Mouse (Mus musculus): Measurements from ENCODE around the gene Xpo6. TPM values are rescaled to one million over a fixed set of nuclear protein-coding genes. Genes with fewer than 3 reads are reported as not detected.

The Xpo6 gene
- polyA plus RNA-seq, 1 experiment = 126 TPM

DNA sequence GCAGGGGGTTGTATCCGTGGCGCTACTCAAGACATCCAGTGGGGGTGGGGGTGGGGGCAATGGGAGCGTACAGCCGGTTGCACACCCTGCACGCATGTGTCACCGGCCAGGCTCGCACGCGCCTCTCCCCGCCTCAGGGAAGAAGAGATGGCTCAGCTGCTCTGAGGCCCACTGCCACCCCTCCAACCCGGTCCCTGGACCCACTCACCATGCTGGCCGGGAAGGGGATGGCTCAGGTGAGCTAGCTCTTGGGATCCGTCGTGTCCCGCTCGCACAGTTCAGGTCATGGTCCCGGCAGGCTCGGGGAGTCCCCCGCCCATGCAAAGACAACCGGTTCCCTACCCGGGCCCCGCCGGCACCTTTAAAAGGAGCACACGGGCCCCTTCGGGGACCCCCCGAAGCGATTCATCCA is 604 bp downstream of the Xpo6 start:
- DNase-seq (ENCODE audit: low read depth, low spot score) = no peak
- under 1% methylated on average over 27 of the region's 27 CpGs for WGBS

DNA sequence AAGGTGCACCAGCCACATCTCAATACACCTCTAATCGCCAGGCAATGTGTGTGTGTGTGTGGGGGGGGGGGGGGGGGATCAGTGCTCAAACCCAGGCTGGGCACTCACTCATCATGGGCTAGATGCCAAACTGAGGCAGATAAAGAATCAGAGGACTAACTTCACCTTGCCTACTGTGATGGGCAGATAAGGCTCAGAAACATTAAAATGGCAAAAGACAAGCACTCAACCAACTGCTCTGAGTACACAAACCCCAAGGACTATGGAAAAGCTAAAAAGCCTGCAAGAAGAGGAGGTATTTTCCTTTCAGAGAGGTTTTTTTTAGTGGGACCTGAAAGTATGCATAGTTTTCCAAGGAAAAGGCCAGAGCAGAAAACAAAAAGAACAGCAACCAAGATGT is 1.4 kb downstream of the Xpo6 start:
- DNase-seq (ENCODE audit: low read depth, low spot score) = no peak
- 14% methylated on average over 1 of the region's 1 CpGs for WGBS

DNA sequence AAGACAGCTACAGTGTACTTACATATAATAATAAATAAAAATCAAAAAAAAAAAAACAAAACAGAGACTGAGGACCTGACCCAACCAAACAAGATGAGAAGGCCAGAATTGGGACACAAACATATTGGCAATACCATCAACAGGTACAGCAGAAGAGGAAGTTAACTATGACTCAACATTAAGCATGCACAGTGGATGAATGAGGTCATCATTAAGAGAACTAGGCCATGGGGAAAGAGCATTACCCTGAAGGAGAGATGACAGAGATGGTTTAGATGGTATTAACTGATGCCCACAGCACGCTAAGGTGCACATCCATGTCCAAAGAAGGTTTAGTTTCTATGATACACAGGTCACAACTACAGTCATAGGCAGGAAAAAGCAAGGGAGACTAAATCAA is 6.1 kb downstream of the Xpo6 start:
- DNase-seq (ENCODE audit: low read depth, low spot score) = no peak
- WGBS = 86% methylated on average over 1 of the region's 1 CpGs

DNA sequence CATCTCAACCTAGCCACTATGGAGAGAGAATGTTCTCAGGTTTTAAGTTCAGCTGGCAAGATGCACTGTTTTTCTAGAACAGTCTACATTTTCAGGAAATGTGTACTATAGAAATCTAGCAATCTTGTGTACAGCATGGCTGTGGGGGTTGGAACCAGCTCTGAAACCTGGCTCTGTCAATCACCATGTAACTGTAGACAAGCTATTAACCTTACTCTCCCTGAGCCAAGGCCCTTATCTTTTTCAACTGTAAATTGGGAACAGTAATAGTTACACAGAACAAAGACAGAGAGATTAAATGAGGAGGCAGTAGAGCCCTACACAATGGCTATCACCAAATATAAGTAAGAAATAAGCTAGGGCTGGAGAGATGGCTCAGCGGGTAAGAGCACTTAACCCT is 8.8 kb downstream of the Xpo6 start:
- WGBS = 98% methylated on average over 1 of the region's 1 CpGs
- DNase-seq (ENCODE audit: low read depth, low spot score) = no peak

DNA sequence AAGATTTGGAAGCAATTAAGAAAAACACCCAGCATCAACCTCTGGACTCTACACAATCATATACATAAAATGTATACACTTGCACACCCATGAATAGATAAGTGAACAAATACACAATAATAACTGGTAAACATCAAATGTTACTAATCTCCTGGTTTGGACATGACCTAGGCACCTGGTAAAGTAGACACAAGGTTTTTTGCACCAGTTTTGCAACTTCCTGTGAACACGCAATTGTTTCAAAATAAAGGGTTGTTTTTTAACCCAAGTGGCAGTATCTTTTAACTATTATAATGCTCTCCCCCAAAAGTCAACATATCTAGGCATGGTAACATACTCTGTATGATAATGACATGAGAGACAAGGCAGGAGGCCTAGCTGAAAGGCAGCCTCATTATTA is 10.8 kb downstream of the Xpo6 start:
- no peak for DNase-seq (ENCODE audit: low read depth, low spot score)
- 71% methylated on average over 1 of the region's 1 CpGs for WGBS

DNA sequence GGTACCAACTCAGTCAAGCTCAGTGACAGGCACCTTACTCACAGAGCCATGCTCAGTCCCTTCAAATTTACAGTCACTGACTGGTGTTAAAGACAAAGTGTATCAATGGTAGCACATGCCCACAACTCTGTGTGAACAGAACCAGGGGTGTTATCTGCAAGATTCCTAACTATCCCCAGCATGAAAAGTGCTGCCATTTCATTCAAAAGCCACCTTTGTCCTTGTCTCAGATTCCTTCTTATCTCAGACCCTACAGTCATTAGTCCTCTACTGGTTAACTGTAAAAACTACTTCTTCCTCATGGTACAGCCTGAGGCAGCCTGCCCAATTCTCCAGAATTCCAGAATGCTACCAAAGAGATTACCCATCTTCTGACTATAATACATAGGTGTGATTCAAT is 14.3 kb downstream of the Xpo6 start:
- DNase-seq (ENCODE audit: low read depth, low spot score) = no peak

DNA sequence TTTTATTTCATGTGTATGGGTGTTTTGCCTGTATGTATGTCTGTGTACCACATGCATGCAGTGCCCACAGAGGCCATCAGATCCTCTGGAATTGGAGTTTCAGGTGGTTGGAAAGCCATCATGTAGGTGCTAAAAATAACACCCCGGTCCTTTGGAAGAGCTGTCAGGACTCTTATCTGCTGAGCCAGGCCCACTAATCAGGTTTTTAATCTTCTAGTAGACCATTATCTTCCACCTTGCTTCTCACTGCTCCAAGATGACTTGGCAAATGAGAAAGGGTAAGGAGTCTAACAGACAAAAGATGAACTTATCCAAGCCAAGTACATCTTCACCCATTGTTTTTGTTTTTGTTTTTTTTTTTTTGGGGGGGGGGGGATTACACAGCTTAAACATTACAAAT is 16.7 kb downstream of the Xpo6 start:
- DNase-seq (ENCODE audit: low read depth, low spot score) = no peak
- 44% methylated on average over 1 of the region's 1 CpGs for WGBS

DNA sequence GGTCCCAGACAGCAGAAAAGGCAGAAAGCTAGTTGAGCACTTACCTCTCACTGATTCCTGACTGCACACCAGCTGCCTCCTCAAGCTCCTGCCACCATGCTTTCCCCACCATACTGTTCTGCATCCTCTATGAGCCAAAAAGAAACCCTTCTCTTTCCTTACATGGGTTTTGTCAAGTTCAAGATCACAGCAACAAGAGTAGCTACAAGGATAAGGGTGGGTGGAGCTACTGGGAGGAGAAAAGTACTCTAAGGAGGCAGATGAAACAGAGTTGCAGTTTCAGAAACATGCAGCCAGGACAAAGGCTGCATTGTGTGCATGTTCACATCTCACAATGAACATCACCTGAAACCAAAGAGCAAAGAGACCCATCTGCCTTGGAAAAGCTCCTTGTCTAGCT is 18.8 kb downstream of the Xpo6 start:
- no peak for DNase-seq (ENCODE audit: low read depth, low spot score)

DNA sequence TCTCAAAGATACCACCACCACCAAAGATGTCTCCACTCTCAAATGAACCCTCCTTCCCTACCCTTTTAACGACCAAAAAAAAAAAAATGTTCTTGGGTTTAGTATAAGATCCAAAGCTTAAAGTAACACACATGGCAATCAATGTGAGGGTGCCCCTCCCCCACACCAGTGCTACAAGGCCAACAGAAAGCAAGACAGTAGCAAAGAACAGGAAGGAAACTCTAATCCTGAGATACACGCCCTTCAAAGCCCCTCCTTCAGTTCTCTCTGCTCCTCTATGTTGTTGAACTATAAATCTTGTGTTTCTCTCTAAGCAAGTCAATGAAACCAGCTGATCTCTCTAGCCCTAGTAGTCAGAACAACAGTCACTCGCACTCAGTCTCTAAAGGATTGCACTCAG is 19.3 kb downstream of the Xpo6 start:
- 55% methylated on average over 3 of the region's 3 CpGs for WGBS
- DNase-seq (ENCODE audit: low read depth, low spot score) = no peak

DNA sequence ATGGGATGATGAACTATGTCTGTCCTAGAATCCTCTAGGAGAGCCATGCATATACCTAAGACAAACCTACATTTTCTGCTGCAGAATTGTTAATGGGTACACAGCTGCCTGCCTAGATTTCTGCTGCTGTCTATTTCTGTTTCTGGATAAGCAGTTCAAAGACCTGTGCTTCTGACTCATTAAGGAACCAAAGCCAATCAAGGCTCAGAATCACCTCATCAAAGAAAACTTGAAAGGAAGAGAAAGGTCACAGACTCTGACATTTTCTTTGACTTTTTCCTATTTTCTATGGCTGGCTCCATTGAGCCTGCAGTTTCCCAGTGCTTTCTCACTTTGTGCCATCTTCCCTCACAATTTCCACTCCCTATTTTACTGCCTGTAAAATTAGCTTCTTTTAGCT is 21.5 kb downstream of the Xpo6 start:
- DNase-seq (ENCODE audit: low read depth, low spot score) = no peak

DNA sequence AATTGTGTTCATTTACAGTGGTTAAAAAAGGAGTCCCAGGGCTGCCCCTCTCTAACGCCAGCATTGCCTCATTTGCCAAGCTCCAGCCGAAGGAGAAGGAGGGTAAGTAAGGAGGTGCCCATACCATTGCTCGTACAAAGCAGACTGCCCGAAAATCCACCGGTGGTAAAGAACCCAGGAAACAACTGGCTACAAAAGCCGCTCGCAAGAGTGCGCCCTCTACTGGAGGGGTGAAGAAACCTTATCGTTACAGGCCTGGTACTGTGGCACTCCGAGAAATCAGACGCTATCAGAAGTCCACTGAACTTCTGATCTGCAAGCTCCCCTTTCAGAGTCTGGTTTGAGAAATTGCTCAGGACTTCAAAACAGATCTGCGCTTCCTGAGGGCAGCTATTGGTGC is 24.3 kb downstream of the Xpo6 start:
- DNase-seq (ENCODE audit: low read depth, low spot score) = no peak
- 92% methylated on average over 12 of the region's 12 CpGs for WGBS

DNA sequence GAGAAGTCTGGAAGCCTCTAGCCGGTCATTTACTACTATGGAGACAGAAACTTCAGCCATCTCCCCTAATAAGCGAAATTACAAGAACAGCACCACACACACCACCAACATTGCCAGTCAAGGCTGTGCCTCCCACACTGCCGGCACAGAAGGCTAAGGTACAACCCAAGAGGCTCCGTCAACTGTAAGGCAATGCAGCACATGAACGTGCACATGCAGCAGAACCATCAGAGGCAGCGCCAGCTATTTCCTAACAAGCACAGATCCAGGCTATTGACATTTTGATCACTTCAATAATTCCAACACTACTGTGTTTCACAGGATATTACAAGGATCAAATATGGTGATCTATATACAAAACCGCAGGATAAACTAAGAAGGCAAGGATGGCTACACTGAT is 24.8 kb downstream of the Xpo6 start:
- WGBS = 86% methylated on average over 7 of the region's 7 CpGs
- DNase-seq (ENCODE audit: low read depth, low spot score) = no peak

DNA sequence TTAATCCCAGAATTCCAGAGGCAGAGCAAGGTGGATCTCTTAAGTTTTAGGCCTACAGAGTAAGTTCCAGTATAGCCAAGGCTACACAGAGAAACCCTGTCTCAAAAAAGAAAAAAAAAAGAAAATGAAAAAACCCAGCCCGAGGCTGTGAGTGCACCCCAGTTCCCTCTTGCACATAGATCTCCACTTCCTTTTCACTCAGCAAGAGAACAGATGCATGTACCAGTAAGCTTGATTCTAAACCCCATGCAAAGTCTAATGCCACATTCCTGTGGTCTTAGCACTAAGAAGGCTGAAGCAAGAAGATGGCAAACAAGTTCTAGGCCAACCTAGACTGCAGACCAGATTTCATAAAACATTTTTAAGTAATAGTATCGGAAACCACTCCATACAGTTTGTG is 25.4 kb downstream of the Xpo6 start:
- WGBS = 87% methylated on average over 2 of the region's 2 CpGs

DNA sequence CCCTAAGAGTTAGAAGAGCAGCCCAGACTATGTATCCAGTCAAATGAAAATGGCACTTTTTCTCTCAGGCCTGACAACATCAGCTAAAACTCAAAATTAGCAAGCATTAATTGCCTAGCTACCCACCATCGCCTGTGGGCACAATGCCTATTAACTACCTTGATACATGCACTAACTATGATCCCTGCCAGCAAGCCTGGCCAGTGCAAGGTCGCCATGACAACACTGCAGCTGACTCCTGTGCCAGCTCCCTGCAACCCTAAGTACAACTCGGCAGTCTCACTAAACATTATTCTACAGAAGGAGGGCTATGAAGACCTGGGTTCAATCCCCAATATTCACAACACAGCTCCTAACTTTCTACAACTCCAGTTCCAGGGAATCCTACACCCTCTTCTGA is 28.3 kb downstream of the Xpo6 start:
- DNase-seq (ENCODE audit: low read depth, low spot score) = no peak
- 77% methylated on average over 3 of the region's 3 CpGs for WGBS

More for the DNA sequence above, 25.4 kb downstream of the Xpo6 start:
- DNase-seq (ENCODE audit: low read depth, low spot score) = no peak

DNA sequence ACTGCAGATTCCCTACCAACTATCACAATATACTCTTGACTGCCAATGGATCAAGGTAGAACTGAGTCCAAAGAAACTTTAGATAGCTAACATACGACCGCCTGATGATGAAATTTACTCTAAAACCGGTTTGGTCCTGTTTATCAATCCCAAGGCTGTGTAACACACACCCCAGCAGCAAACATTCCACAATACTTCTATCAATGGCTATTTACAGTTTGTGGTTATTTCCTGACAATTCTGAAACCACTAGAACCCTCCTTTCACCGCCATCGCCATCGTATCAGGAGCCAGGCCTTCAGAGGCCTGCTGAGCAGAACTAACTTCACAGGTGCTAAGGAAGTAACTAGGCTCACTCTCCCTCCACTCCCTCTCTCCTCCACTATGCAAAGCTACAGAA is 31.7 kb downstream of the Xpo6 start:
- 64% methylated on average over 6 of the region's 6 CpGs for WGBS
- no peak for DNase-seq (ENCODE audit: low read depth, low spot score)

DNA sequence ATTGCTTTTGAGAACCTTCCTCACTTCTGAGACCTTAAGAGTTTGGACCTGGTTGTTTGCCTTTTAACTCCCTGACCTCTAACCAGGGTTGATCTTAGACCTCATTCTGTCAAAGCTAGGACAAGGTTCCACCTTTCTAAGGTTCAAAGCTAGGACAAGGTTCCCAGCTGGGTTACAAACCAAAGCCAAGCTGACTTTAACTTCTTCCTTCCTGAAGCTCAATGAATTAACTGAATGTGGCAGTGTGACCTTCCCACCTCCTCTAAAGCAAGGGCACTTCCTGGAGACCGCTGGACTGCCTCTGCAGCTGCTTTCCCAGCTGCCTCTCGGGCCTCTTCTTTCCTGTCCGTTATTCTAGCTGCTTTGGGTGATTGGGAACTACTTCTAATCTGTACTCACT is 32.9 kb downstream of the Xpo6 start:
- WGBS = 50% methylated on average over 3 of the region's 3 CpGs
- DNase-seq (ENCODE audit: low read depth, low spot score) = no peak

DNA sequence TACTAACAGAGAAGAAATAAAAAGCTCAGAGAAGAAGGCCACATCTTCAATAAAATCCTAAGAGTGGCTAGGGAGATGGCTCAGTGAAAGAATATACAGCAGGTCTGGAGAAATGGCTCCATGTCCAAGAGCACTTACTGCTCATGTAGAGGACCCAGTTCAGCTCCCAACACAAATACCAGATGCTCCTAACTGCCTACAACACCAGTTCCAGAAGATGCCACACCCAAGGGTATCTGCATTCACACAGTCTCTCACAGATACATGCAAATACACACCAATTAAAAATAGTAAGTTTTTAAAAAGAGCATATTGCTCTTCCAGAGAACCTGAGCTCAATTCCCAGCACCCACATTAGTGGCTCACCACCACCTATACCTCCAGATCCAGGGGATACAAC is 33.7 kb downstream of the Xpo6 start:
- no peak for DNase-seq (ENCODE audit: low read depth, low spot score)

DNA sequence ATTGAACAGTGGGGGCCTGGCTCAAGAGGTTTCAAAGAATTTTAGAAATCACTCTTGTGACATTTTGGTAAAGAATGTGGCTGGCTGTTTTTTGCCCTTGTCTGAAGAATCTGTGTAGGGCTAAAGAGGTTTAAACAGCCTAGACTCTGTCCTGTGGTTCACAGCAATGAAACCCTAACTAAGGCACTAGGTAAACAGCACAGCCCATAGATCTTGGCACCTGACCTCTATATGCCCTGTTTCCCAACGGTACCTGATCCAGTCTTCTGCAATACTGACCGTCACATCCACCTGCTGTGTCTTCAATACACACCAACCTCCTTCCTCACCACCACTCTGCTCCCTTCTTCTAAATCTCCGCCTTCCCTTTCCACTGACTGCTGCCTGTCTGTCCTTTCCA is 42.1 kb downstream of the Xpo6 start:
- WGBS = 67% methylated on average over 3 of the region's 3 CpGs

DNA sequence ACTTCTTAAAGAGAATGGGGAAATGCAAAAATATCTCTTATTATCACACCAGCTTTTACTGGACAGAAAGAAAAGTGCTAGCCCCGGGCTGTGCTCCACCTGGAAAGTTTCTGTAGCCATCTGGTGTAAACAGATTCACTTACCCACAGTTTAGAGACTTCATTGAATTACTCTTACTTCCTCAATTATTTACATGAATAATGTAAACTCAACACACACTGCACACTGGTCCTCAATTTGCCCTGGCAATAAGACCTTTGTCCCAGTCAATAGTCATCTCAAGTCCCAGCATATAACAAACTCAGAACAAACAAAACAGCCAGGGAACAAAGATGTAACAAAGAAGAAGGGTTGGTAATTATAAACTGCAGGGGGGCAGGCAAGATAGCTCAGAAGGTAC is 44.6 kb downstream of the Xpo6 start:
- no peak for DNase-seq (ENCODE audit: low read depth, low spot score)
- 36% methylated on average over 1 of the region's 1 CpGs for WGBS

More for the DNA sequence above, 42.1 kb downstream of the Xpo6 start:
- no peak for DNase-seq (ENCODE audit: low read depth, low spot score)

DNA sequence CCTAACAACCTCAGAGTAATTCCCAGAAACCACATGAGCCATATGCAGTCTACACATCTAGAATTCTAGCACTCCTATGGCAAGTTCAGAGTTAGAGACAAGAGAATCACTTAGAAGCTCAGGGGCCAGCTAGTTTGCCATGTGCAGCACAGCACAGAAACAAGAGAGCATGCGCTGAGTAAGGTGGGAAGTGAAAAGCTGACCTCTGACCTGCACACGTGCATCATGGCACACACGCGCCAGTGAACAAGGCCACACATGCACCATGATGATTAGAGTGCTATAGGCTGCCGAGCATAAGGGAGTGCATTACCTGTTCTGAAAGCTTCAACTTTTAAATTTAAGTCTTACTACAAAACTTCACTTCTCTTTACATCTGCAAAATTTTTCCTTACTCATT is 45.6 kb downstream of the Xpo6 start:
- 92% methylated on average over 5 of the region's 5 CpGs for WGBS
- DNase-seq (ENCODE audit: low read depth, low spot score) = no peak

DNA sequence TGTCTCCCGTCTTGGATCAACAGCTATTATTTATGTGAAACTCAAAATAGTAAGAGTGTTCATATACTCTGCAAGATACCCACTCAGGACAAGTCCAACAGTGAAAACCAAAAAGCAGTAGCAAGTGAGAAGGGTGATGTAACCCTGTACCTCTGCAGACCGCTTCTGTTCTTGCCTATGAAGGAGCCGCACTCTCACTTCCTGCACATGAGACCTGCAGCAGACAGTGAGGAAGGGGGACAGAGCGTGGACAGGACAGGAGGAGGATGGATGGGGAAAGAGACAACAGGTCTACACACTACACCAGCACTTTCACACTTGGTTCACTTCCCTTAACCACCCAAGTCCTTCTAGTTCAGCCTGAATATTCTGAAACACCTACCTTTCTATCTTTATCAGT is 48.0 kb downstream of the Xpo6 start:
- no peak for DNase-seq (ENCODE audit: low read depth, low spot score)
- 95% methylated on average over 4 of the region's 4 CpGs for WGBS

DNA sequence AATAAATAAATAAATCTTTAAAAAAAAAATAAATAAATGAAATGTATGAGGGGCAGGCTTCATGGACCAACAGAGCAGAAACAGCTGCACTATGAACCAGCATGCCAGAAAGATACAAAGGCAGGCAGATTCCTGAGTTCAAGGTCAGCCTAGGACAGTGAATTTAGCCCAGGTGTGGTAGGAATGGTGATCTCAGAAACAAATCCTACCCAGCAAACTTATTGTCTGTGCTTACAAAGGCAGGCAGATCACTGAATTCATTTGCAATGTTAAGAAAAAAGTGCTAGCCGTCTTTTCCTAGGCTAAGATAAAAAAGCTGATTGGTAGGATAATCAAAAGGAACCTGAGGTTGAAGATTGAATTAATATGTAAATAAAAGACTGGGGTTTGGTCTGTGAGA is 54.1 kb downstream of the Xpo6 start:
- 86% methylated on average over 1 of the region's 1 CpGs for WGBS
- no peak for DNase-seq (ENCODE audit: low read depth, low spot score)

DNA sequence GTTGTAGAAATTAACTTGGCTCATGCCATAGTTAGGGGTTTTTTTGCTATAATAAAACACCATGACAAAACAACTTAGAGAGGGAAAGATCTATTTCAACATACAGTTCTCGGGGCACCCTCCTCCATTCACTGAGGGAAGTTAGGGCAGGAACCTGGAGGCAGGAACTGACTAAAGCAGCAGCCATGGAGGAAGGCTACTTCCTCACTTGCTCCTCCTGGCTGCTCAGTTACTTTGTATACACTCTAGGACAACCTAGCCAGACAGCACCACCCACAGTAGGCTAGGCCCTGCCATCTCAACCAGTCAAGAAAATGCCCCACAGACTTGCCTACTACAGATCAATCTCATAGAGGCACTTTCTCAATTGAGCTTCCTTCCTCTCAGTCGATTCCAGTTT is 55.9 kb downstream of the Xpo6 start:
- WGBS = 83% methylated on average over 2 of the region's 2 CpGs
- no peak for DNase-seq (ENCODE audit: low read depth, low spot score)

Data from large intestine, adult 2 months (tissue).